Mouse (Mus musculus) mouse trophoblast stem cell (cell line): ENCODE measurements around the gene Gm48552.

Experiments used
- in situ Hi-C, 2 experiments: fragments of 300-500 bp; cut with MseI, MboI; formaldehyde crosslinking; loops; 2 replicates in 1 of 2; 3 replicates in 1 of 2; pipeline ENCODE4 v1.15.1; 2025

The Gm48552 gene

DNA sequence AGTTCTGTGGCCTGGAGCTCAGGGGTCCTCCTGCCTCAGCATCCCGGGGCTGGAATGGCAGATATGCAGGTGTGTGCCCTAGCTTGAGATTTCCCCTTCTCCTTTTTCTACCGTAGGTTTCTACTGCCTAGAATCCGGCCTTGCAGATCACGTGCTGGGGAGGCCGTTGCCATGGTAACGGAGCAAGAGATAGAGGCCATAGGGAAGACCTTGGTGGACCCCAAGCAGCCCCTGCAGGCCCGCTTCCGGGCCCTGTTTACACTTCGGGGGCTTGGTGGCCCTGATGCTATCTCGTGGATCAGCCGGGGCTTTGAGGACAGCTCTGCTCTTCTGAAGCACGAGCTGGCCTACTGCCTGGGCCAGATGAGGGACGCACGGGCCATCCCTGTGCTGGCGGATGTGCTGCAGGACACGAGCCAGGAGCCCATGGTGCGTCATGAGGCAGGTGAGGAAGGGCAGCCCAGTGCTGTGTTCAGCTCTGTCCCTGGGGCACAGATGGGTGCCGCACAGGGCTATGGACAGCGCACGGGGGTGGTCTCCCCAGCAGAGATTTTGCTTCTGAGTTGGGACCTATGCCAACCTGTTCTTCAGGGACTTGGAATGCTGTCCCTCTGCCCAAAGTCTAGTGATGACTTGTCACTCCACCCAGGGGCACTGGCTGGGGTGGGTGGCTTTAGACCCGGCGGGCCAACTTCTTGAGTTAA, 3.0 kb upstream of the Gm48552 start:
- in situ Hi-C loops, result no loop called here

DNA sequence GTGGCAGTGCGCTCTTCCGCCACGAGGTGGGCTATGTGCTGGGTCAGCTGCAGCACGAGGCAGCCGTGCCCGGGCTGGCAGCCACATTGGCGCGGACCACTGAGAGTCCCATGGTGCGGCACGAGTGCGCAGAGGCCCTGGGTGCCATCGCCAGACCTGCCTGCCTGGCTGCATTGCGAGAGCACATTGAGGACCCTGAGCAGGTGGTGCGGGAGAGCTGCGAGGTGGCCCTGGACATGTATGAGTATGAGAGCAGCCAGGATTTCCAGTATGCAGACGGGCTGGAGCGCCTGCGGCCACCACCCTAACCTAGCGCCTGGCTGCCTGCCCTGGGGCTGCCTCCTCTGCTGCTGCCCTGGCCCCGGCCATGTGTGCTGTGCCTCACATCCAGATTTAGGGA, 1.1 kb upstream of the Gm48552 start:
- in situ Hi-C loops, result no loop called here

DNA sequence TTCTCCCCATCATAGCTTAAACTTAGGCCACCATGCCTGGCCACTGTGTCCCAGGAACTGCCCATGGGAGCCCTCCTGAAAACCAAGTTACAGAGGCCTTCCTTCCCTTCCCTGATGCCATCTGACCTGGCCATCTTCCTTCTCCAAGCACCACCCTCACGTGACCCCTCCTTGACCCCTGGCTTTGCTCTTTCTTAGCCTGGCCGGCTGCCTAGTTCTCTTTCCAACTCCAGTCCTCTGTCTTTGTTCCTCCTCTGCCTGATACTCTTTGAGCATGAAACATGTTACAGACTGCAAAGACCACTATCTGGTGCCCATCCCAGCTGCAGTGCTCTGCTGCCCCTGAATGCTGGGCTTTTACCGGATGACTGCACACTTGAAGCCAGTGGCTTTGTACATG, 568 bp downstream of the Gm48552 start:
- in situ Hi-C loops, result no loop called here

DNA sequence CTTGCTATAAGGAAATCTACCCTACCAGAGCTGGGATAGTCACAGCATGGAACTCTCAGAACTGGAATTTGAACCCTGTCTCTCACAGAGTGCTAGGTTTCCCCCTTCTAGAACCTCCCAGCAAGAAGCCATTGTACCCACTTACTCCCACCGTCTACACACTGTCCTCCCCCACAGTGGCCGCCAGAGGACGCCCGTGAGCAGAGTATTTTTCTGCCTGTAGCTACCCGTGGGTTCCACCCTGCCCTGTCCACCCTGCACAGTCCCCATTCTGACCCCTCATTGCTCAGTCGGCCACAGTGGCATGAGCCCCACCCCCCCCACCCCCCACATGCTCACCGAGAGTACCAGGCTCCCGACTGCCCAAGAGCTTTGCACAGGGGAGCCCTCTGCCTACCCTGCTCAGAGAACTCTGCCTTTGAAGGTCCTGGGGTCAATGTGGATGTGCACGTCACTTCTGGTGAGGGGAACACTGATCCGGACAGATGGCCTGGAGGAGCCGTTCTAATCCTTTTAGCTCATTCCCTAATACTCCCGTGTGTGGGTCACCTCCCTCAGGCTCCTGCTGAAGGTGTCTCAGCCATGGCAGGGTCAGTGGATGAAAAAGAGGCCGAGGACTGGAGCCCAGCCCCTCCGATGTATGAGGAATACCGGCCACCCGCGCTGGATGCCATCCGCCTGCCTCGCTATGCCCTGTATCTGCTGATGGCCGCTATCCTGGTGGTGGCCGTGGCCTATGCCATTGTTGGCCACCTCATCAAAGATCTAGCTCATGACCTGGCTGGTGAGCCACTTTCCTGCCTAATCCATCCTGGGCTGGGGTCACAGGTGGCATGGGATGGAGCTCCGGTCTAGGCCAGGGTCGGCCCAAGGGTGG, 1.2 kb downstream of the Gm48552 start:
- in situ Hi-C loops, result loop anchor here (5.0 kb wide), 1 partner anchor 62 kb away; no protein-coding TSS in a partner anchor

DNA sequence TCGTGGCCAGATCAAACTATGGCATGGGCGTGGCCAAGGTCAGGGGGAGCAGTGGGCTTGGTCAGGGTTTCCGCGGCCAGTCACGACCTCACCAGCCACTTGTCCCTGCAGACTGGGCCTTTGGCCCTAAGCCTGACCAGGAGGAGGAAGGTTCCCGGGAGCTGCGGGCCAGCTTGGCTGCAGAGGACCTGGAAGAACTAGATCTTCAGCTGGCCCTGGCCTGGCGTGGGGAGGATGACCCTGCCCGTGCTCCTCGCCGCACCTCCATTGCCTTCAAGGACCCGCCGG, 1.8 kb downstream of the Gm48552 start:
- in situ Hi-C loops, result loop anchor here (5.0 kb wide), 1 partner anchor 62 kb away; no protein-coding TSS in a partner anchor

DNA sequence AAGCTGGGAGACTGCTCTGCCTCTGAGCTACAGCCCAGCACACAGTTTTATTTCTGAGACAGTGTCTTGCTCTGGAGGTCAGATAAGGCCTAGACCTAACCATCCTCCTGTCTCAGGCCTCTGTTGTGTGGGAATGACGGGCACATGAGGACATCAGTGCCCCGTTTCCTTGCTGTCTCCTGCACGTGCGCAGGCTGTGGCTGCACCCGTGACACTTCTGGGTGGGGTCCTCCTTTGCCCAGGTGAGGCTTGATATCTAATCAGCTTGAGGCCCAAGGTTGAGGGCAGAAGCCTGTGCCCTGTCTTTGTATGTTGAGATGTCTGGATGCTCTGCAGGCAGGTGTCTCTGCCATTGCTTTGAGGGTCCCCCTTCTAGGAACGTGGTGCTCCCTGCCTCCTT, 3.5 kb downstream of the Gm48552 start:
- in situ Hi-C loops, result loop anchor here (5.0 kb wide), 1 partner anchor 60 kb away; no protein-coding TSS in a partner anchor

DNA sequence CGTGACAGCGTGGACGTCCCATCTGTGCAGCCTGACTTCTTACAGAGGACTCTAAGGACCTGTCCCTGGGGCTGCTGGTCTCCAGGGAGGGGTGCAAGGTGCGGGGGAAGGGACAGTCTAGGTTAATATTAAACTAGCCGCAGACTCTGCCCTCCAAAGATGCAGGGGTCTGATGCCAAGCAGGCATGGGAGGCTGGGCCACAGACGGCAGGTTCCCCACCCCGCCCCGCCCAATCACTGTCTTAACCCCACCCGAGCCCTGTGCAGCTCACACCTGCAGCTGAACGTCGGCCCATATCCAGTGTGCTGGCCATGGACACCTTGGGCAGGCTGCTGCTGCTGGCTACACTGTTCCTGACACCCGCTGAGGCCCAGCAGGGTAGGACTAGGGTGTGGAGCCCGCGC, 4.0 kb downstream of the Gm48552 start, which contains the start of gene Smim24:
Gene Smim24 (plus strand): TSS at position 271 of the 405 bp plus-strand sequence.
- in situ Hi-C loops, result loop anchor here (5.0 kb wide), 1 partner anchor 60 kb away; no protein-coding TSS in a partner anchor

DNA sequence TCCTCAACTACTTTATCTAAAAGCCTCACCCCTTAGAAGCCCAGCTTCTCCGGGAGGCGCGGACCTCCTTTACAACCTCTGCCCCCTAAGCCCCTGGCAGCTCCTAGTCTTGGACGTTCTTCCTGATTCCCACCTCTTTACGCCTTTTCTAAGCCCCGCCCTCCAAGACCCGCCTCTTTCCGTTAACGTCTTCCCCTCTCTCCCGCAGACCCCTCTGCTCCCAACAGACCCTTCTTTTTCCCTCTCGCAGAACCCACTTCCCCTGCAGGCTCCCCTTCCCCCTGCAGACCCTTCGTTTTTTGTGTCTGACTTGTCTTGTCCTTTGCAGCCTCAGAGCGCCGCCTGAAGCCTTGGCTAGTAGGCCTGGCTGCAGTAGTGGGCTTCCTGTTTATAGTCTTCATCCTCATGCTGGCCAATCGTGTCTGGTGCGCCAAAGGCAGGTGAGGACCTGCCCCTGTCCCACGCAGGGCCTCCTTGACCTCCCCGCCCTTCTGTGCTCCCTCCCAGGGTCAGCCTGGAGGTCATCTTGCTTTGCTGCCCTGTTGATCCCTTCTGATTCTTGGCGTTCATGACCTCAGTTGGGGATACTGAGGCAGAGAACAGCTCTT, 4.8 kb downstream of the Gm48552 start:
- in situ Hi-C loops, result loop anchor here (5.0 kb wide), 1 partner anchor 59 kb away; no protein-coding TSS in a partner anchor

DNA sequence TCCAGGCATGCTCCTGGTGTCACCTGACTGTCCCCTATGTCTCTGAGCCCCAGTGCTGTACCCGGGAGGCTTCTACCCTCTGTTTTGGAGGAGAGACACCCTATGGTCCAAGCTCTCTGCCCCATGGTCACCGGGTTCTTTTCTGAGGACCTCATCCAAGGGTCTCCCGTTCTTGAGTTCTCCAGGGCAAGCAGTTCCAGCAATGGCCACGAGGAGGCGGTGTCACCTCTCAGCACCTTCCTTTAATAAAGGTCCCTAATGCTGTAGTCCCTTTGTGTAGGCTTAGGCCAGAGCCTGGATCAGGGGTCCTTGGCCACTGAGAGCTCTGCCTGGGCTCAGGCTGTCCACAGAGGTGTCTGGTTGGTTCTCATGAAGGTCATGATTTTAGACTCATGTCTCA, 6.3 kb downstream of the Gm48552 start:
- in situ Hi-C loops, result no loop called here

DNA sequence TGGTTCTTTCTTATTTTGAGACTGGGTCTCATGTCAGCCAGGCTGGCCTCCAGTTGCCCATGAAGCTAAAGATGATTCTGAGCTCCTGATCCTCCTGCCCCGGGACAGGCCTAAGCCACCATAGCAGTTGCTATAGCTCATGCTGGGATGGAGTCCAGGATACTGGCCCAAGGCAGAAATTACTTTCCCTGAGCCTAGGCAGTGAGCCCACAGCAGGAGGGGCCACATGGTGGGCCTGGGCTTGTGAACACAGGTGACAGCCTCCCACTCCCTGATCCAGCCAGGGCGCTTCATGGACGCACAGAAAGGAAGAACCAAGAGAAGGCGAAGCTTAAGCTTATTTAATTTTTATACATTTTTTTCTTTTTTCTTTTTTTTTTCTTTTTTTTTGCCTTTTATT, 7.1 kb downstream of the Gm48552 start:
- in situ Hi-C loops, result no loop called here

DNA sequence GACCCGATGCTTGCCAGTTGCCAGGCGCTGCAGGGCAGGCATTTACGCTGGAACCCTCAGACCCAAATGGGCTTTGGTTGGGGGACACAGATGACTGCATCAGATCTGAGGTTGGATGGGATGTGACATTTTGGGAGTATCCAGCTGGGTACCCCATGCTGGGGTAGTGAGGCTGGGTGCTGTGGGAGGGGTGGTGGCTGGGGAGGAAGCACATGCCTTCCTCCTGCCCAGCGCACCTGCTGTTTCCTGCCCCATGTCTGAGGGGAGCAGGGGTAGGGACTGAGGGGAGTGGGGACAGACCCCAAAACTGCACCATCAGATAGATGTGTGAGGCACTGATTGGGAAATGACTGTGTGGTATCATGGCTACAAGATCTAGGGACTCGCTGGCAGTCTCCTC, 7.9 kb downstream of the Gm48552 start:
- in situ Hi-C loops, result no loop called here

DNA sequence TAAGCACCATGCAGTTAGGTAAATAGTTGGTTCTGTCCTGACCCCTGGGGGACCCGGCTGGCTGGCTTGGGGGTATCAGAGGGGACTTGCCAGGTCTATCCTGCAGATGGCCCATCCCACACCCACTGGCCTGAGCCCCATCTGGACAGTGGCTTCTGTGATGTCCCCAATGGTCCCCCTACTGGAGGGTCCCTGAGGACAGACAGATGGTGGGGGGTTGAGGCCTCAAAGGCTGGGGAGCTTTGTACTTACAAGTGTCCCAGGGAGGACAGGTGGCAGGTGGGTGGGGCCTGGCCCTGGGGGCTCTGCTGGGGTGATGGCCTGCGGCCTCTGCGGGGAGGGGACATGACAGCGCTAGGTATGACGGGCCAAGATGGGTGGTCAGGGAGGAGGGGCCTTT, 10.5 kb downstream of the Gm48552 start:
- in situ Hi-C loops, result no loop called here

DNA sequence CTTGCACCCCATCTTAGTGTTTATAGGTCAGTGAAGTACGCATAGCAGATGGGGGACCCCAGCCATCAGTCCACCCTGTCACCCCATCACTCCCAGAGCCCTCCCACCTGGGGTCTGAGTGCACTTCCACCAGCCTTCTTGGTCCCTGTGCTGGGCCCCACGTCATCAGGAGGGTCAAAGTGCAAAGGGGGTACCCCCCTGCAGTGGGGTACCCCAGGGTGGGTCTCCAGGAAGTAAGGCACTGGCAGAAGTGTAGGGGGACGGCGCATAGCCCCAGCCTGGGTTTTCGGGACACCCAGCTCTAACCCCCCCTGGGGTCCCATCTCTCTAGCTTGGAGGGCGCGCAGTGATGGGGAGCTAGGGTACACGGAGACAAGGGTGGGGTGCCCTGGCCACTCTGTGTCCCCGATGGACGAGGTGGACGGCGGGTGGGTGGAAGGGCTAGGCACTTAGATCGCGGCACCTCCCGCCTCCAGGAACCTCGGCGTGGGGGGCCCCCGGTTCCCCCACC, 11.0 kb downstream of the Gm48552 start:
- in situ Hi-C loops, result no loop called here

DNA sequence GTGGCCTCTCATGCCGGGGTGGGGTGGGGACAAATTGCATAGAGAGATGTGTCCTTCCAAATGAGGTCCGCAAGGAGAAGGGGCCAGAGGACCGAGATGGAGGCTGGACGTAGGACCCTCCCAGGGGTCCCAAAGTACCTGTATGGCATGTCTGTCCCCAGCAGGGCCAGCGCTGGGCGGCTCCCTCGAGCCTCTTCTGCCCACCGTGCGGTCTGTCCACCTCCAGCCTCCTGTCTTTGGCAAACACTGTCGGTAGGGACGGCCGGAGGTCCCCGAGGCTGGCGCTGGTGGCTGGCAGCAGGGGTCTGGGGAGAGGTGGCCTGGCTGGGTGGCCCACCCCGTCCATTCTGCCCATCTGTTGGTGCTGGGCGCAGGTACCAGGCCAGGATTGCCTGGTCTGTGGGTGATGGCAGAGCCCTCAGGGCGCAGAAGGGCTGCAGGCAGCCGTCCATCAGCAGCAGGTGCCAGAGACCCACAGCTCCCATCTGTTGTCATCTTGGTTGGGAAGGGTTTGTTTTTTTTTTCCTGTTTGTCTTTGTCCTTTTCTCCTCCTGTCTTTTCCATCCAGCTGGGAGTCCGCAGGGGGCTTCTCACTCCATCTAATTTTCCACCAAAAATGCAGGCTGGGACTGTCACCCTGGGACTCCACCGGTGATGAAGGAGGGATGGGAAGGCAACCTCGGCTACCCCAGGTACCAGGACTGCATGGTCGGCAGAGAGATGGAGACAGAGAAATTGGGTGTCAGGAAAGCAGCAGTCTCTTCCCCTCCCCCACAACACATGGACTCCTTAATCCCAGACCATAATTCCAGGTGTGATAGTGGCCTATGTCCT, 11.8 kb downstream of the Gm48552 start:
- in situ Hi-C loops, result no loop called here

DNA sequence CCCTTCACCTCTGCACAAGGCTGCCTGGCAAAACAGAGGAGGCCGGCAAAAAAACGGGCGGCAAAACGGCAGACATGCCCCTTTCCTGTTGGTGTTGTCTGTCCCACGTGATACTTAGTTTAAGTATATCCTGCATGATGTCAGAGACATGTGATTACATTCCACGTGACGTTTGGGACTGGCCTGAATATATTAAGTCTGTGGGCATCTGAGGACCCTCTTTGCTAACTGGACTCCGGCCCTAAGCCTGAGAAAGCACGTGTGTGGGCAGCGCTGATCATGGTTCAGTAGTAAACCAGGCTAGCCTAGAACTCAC, 12.4 kb downstream of the Gm48552 start:
- in situ Hi-C loops, result no loop called here

DNA sequence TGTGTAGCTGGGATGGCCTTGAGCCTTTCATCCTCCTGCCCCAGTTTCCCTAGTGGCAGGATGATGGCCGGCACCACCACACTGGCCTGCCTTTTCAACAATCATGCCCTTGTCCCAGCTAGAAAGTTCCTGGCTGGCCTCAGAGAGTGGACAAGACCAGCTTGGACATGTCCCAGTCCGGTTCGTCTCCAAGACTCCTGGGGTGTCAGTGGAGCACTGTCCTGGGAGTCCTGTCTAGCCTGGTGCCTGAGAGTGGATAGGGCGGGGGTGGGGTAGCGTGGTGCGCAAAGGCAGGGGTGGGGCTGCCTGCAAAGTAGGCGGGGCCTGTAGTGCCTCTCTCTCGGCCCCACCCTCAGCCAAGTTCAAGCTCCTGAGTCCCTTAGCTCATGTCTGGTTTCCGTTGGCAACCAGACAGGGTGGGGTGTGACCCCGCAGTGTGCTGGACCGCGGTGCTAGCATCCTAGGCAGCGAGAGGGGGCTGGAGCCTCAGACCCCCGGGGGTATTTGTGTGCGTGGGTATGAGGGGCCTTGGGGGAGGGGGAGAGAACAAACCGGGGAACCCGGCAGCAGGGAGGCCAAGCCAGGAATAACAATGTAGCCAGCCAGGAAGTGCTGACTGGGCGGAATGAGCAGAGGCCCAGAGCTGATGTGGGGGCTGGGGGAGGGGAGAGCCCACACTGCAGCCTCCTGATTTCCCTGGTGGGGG, 12.9 kb downstream of the Gm48552 start:
- in situ Hi-C loops, result no loop called here

DNA sequence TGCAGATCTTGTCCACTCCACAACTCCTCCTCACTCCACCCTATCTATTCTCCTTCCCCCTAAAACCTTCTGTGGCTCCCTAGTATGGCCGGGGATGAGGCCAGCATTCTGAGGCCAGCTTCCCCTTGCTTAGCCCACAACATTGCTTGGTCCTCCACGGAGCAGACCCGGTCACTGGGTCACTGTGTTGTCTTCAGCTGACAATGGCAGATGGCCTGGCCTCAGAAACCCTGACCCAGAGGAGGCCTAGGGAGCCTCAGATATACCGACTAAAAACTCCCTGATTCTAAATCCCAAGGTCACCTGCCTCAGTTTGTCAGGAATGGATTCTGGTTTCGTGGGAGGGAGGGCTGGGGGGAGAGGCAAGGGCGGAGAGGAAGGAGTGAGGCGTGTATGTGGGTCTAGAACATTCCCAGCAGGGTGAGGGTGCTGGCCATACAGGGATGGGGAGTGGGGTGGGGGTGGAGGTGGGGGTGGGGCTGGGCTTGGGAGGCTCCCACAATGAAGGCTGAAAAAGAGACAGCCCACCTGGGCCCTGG, 13.5 kb downstream of the Gm48552 start:
- in situ Hi-C loops, result no loop called here

DNA sequence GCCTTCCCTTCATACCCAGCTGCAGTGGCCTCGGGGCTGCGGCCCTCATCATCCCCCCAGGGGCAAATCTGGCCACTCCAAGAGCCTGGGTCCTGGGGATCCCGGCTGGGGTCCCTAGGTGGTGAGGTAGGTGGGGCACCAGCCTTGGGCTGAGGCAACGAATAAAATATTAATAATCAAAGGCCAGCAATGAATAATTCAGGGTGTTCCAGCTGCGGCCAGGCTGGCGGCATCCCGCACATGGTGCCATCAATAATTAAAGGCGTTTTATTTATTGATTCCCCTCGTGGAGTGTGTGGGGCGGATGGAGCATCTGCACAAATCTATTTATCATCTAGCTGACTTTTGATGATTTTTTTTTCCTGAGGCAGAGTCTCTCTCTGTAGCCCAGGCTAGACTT, 14.7 kb downstream of the Gm48552 start:
- in situ Hi-C loops, result no loop called here

DNA sequence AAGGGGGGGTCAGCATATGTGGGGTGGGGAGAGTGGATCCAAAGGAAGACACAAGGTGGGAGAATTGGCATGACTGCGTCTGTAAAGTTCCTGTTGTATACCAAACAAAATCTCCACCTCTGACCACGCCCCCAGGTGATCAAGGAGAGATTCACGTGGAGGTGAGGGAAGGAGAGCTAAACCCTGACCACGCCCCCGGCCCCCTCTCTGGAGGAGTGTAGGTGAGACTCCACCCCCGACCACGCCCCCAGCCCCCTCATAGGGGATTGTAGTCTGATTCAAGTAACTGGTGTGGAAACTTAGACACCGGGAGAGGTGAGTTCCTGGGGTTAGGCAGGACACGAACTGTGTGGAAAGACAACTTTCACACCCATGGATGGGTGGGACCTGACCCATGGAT, 15.3 kb downstream of the Gm48552 start:
- in situ Hi-C loops, result no loop called here

DNA sequence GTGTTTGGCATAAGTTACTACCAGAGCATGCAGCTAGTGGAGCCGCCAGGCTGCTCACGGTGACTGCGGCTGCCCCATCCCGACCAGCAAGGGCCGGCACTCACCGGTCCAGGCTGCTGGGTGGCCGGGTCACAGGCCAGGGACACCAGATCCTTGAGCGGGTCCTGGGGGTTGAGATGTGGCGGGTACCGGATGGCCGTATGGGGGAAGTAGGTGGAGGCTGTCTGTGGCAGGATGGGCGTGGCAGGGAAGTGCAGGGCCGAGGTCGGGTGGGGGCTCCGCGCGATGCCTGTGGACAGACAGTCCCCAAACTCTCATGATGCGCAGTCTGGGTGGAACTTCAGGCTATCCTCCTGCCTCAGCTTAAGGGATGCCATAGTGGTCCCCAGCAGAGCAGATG, 15.9 kb downstream of the Gm48552 start:
- in situ Hi-C loops, result no loop called here
